Mouse (Mus musculus) liver, adult 2 months (tissue): ENCODE measurements around the gene Zbtb20.

Experiments used
- CTCF ChIP-seq: fragments of 200-500 bp; IDR thresholded peaks from 2 replicates; pipeline ENCODE4 v1.5.1; 2011; ENCODE audit warnings: low read depth, low read length, control low read depth
- POLR2A ChIP-seq: fragments of 200-500 bp; IDR thresholded peaks from 2 replicates; pipeline ENCODE4 v1.6.1; 2011; ENCODE audit warnings: low read length, control low read depth; ENCODE audit not compliant: insufficient read depth; ENCODE audit errors: extremely low read depth

- TF ChIP-seq CTCF (no peak), POLR2A (no peak)
These were observed 504.0 kb downstream of the Zbtb20 start for GRCm38 (mm10) chr16:43379351-43380325.
